In the genomic region with DNA sequence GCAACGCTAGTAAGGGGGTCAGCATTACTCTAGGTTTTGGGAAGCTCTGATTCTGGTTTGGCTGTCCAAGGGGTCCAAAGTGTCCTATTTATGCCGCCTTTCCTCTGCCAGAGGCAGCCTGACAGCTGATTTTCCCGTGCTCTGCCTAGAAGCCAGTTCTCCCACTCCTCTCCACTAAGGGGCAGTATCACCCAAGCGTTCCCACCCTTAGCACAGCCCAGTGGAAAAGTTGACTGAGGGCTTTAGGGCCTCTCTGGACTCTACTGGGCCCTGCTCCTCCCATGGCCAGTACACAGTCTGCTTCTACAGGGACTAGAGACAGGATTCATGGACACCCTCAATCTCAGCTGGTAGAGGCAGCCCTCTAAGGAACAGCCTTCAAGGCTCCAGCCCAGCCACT, we compare ENCODE assay signal across 9 mouse cellular contexts. TPM values are rescaled to one million over a fixed set of nuclear protein-coding genes. Genes with fewer than 3 reads are reported as not detected.
A peak's percentile ranks its signal among the peaks of the same experiment; 100 is the strongest.
DNase-seq lines count a peak whose midpoint lies in the region; ATAC-seq lines count a peak whose summit lies in the region.
"Had no signal": no experiment of that assay in that cellular context is flagged by ENCODE, and none has a peak within 500 bp of the region (broad histone marks: within the 10 kb centered on the region; RNA-seq: fewer than 3 reads in every experiment).

No protein-coding gene starts in this region.

- H3K36me3 ChIP-seq in hindbrain, embryonic 12.5 days = no peaks in the 10 kb centered on the region

- H3K4me3 ChIP-seq in hindbrain, embryonic 12.5 days = no peak overlapping the region

- no peak overlapping the region for H3K27ac ChIP-seq in hindbrain, embryonic 12.5 days
- H3K27ac ChIP-seq: macrophage had no signal

- ATAC-seq in hindbrain, embryonic 12.5 days (ENCODE audit: low FRiP score) = peak; percentile 61

- H3K4me1 ChIP-seq in hindbrain, embryonic 12.5 days = peaks cover 39% of the 10 kb centered on the region

- H3K9ac ChIP-seq in hindbrain, embryonic 12.5 days = no peak overlapping the region

- 6% methylated on average over 4 of the region's 4 CpGs for WGBS in hindbrain, embryonic 12.5 days

- no peak overlapping the region for H3K4me2 ChIP-seq in hindbrain, embryonic 12.5 days (replicated peaks)

- peaks cover 16% of the 10 kb centered on the region; the same call in 1 of the 2 replicates for H3K27me3 ChIP-seq in hindbrain, embryonic 12.5 days

- no peaks in the 10 kb centered on the region for H3K9me3 ChIP-seq in hindbrain, embryonic 12.5 days (replicated peaks)

- peak; percentile 57 for DNase-seq in ZHBTc4 (ENCODE audit: low read depth, low spot score)
- peak; percentile 90 to 92 for DNase-seq in cerebellum, postnatal 10 days
- DNase-seq in frontal cortex, postnatal 36 days (ENCODE audit: low spot score in 2 of 2) = peak; percentile 73 to 79
- peak; percentile 77 to 84 for DNase-seq in layer of hippocampus, postnatal 14 days (ENCODE audit: low spot score in 2 of 2)
- peak; percentile 75 for DNase-seq in lung, postnatal 36 days
- DNase-seq in right cerebral cortex, adult 2 months (ENCODE audit: low spot score in 2 of 2) = peak; percentile 80 to 83
- peak; percentile 60 for DNase-seq in yolk sac, embryonic 10.5 days (ENCODE audit: low spot score)

RNA-seq across cellular contexts. Expression of a gene that starts 14.0 kb away (rescaled TPM):
- polyA plus RNA-seq in hindbrain, embryonic 12.5 days (2016; fragmentation: Nextera tagmentation; extraction: Ambion mirVana) = not detected in 2 replicates
- not detected for total RNA-seq in layer of hippocampus, postnatal 14 days (2021)
- polyA plus RNA-seq: macrophage had no signal

RNA-seq across cellular contexts. Expression of a gene that starts 51.2 kb away (rescaled TPM):
- polyA plus RNA-seq in hindbrain, embryonic 12.5 days (2016; fragmentation: Nextera tagmentation; extraction: Ambion mirVana) = 33.9 and 36.8 TPM in 2 replicates
- 10 to 100 TPM; 55.6 to 60.1 TPM for total RNA-seq in layer of hippocampus, postnatal 14 days (2021)
